Mouse (Mus musculus) lung, adult 2 months (tissue): ENCODE data around the gene Zcchc18. TPM values are rescaled to one million over a fixed set of nuclear protein-coding genes. Genes with fewer than 3 reads are reported as not detected.
A peak's percentile ranks its signal among the peaks of the same experiment; 100 is the strongest.

ENCODE experiments used
- DNase-seq: peaks from one replicate; pipeline ENCODE4 v3.0.0; 2022
- H3K4me1 ChIP-seq: fragments of 200-500 bp; 2 replicates; pipeline ENCODE4 v1.6.1; 2011; ENCODE audit warnings: low read length; ENCODE audit not compliant: control insufficient read depth, insufficient read depth
- H3K4me3 ChIP-seq: fragments of 200-500 bp; replicated peaks from 2 replicates; pipeline ENCODE3; 2011; ENCODE audit warnings: low read depth, mild to moderate bottlenecking, control low read depth, low read length; ENCODE audit errors: extremely low read depth
- CTCF ChIP-seq: fragments of 200-500 bp; IDR thresholded peaks from 2 replicates; pipeline ENCODE4 v1.5.1; 2011; ENCODE audit warnings: mild to moderate bottlenecking, low read length, control low read depth; ENCODE audit not compliant: insufficient read depth
- POLR2A ChIP-seq: fragments of 200-500 bp; IDR thresholded peaks from 2 replicates; pipeline ENCODE4 v1.6.1; 2011; ENCODE audit warnings: low read depth, mild to moderate bottlenecking, control low read depth, low read length, borderline replicate concordance; ENCODE audit errors: extremely low read depth
- WGBS: fragments of 180-500 bp; shearing (Covaris S2); methylation state at CpG from one replicate; pipeline ENCODE4 v1.1.7; 2018; 5-methylcytosine and 5-hydroxymethylcytosine counted together
- polyA plus RNA-seq: library from polyadenylated mRNA; depleted of rRNA; stranded (reverse); fragments of >200 nt; gene quantifications from 2 replicates; pipeline ENCODE4 v1.2.3, GENCODE M21; 2012

The Zcchc18 gene
- polyA plus RNA-seq, 1 experiment: 0.34 TPM

- Histone ChIP-seq H3K4me1 (peaks cover 3% of the 10 kb centered on the region; the same call in 1 of the 2 replicates), H3K4me3 (peak overlapping the region; percentile 52)
- no peak for TF ChIP-seq CTCF
- no peak for TF ChIP-seq POLR2A
- 31% methylated on average over 19 of the region's 19 CpGs for WGBS
- DNase-seq: no peak
Measured at GRCm38 (mm10) chrX:136992191-136992965, 577 bp upstream of the Zcchc18 start.

GRCm38 (mm10) chrX:136993641-136994040, 686 bp downstream of the Zcchc18 start:
- 45% methylated on average over 14 of the region's 14 CpGs for WGBS
- peaks cover 3% of the 10 kb centered on the region; the same call in 1 of the 2 replicates for H3K4me1 ChIP-seq
- no peak overlapping the region for H3K4me3 ChIP-seq
- DNase-seq: no peak
- no peak for TF ChIP-seq POLR2A
- TF ChIP-seq CTCF: no peak

- DNase-seq: no peak
- TF ChIP-seq CTCF (no peak), POLR2A (no peak)
- WGBS: 76% methylated on average over 2 of the region's 2 CpGs
- Histone ChIP-seq H3K4me3 (no peak overlapping the region), H3K4me1 (peaks cover 3% of the 10 kb centered on the region; the same call in 1 of the 2 replicates)
Measured at GRCm38 (mm10) chrX:136996256-136996655, 3.3 kb downstream of the Zcchc18 start.

DNA sequence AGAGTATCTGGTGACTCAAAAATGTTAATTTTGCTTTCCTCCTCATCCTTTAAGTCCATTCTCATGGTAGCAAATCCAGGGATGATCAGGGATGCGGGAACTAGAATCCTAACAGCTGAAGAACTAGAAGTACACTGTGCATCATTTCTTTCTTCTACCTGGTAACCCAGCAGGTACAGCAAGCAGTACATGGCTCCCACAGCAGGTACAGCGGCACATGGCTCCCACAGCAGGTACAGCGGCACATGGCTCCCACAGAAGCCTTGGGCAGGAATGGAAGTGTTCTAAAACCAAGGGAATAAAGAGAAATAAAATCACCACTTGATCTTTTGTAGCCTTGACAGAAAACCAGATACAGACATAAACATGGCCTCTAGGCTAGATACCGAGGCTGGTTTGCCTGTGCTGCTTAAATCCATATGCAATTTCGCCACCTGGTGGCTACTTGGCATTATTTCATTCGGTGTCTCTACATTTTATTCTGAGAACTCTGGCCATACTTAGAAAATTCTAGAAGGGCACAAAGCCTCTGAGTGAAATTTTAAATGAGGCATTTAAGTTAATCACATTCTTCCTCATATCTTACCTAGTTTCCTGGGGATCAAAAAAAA, 22.2 kb downstream of the Zcchc18 start:
- WGBS: 57% methylated on average over 6 of the region's 6 CpGs
- TF ChIP-seq CTCF: peak; percentile 30; the same call in 1 of the 2 replicates
- no peak for TF ChIP-seq POLR2A
- no peak overlapping the region for H3K4me3 ChIP-seq
- DNase-seq: peak; percentile 12
- no peaks in the 10 kb centered on the region for H3K4me1 ChIP-seq

- no peaks in the 10 kb centered on the region for H3K4me1 ChIP-seq
- TF ChIP-seq POLR2A (no peak), CTCF (no peak)
- whole genome bisulfite sequencing: 80% methylated on average over 1 of the region's 1 CpGs
- no peak for DNase-seq
- H3K4me3 ChIP-seq: no peak overlapping the region
Measured at GRCm38 (mm10) chrX:137017668-137018067, 24.7 kb downstream of the Zcchc18 start.

DNA sequence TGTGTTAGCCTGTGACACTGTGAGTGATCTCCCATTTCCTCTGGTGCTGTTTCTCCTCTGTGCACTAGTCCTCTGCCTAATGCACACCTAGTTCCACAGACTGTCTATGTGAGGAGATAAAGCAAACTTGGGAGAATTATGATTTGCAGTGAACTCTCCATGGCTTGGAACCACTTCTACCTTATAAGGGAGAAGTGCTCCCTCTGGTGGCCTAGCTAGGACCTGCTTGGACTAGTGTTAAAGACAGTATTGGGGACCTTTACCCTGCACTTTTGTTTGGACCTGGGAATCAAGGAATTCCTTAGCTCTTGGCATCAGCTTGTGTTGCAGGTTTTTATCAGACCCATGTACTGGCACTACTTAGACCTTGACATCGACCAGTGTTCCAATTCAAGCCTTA, 26.4 kb downstream of the Zcchc18 start:
- peak; percentile 28 for DNase-seq
- H3K4me1 ChIP-seq: no peaks in the 10 kb centered on the region
- H3K4me3 ChIP-seq: no peak overlapping the region
- 21% methylated on average over 1 of the region's 1 CpGs for WGBS
- TF ChIP-seq CTCF: peak; percentile 27; the same call in 1 of the 2 replicates
- TF ChIP-seq POLR2A: no peak

- WGBS: 75% methylated on average over 8 of the region's 8 CpGs
- peak overlapping the region; percentile 47 for H3K4me3 ChIP-seq
- DNase-seq: peak; percentile 18
- H3K4me1 ChIP-seq: no peaks in the 10 kb centered on the region
- TF ChIP-seq POLR2A (no peak), CTCF (no peak)
Measured at GRCm38 (mm10) chrX:137030916-137031315, 38.0 kb downstream of the Zcchc18 start.

- peak; percentile 3 for DNase-seq
- WGBS: 69% methylated on average over 5 of the region's 5 CpGs
- Histone ChIP-seq H3K4me1 (no peaks in the 10 kb centered on the region), H3K4me3 (no peak overlapping the region)
- TF ChIP-seq CTCF (no peak), POLR2A (no peak)
Measured at GRCm38 (mm10) chrX:137031726-137032125, 38.8 kb downstream of the Zcchc18 start.

- DNase-seq: no peak
- 60% methylated on average over 4 of the region's 4 CpGs for WGBS
- Histone ChIP-seq H3K4me3 (no peak overlapping the region), H3K4me1 (no peaks in the 10 kb centered on the region)
- no peak for TF ChIP-seq CTCF
- TF ChIP-seq POLR2A: no peak
Measured at GRCm38 (mm10) chrX:137034322-137034721, 41.4 kb downstream of the Zcchc18 start.
